Mouse (Mus musculus) intestine, embryonic 15.5 days (tissue): ENCODE measurements around the gene Prkd2. TPM values are rescaled to one million over a fixed set of nuclear protein-coding genes. Genes with fewer than 3 reads are reported as not detected.

Experiments used
- ATAC-seq: fragments of 200-750 bp; cut with Nextera tagmentation; 2 replicates; pipeline ENCODE4 v1.8.0; 2017; ENCODE audit warnings: moderate TSS enrichment, moderate library complexity
- H3K27ac ChIP-seq: fragments of 300-500 bp; sonication (generic); 2 replicates; pipeline ENCODE4 v1.5.1; 2015; ENCODE audit warnings: mild to moderate bottlenecking, inconsistent platforms
- H3K27me3 ChIP-seq: fragments of 300-500 bp; sonication (generic); replicated peaks from 2 replicates; pipeline ENCODE4 v1.6.1; 2015; ENCODE audit warnings: inconsistent platforms
- H3K36me3 ChIP-seq: fragments of 300-500 bp; sonication (generic); 2 replicates; pipeline ENCODE4 v1.6.1; 2015; ENCODE audit warnings: inconsistent platforms
- H3K4me1 ChIP-seq: fragments of 300-500 bp; sonication (generic); replicated peaks from 2 replicates; pipeline ENCODE4 v1.6.1; 2015; ENCODE audit warnings: inconsistent platforms
- H3K4me2 ChIP-seq: fragments of 300-500 bp; sonication (generic); replicated peaks from 2 replicates; pipeline ENCODE4 v1.6.1; 2015; ENCODE audit warnings: mild to moderate bottlenecking, inconsistent platforms
- H3K4me3 ChIP-seq: fragments of 300-500 bp; sonication (generic); replicated peaks from 2 replicates; pipeline ENCODE4 v1.5.1; 2015; ENCODE audit warnings: inconsistent platforms
- H3K9ac ChIP-seq: fragments of 300-500 bp; sonication (generic); 2 replicates; pipeline ENCODE4 v1.6.1; 2015; ENCODE audit warnings: inconsistent platforms
- H3K9me3 ChIP-seq: fragments of 300-500 bp; sonication (generic); 2 replicates; pipeline ENCODE4 v1.6.1; 2016; ENCODE audit warnings: inconsistent platforms
- WGBS: fragments of 180-500 bp; shearing (Covaris S2); methylation state at CpG from one replicate; pipeline ENCODE4 v1.1.7; 2015; 5-methylcytosine and 5-hydroxymethylcytosine counted together
- polyA plus RNA-seq: library from polyadenylated mRNA; unstranded; fragments of >200 nt; fragmentation: Nextera tagmentation; extraction: Ambion mirVana; gene quantifications from 2 replicates; pipeline ENCODE4 v1.2.1, GENCODE M21; 2015

The Prkd2 gene
- polyA plus RNA-seq, 1 experiment from 2014 or later: 9.7 TPM

DNA sequence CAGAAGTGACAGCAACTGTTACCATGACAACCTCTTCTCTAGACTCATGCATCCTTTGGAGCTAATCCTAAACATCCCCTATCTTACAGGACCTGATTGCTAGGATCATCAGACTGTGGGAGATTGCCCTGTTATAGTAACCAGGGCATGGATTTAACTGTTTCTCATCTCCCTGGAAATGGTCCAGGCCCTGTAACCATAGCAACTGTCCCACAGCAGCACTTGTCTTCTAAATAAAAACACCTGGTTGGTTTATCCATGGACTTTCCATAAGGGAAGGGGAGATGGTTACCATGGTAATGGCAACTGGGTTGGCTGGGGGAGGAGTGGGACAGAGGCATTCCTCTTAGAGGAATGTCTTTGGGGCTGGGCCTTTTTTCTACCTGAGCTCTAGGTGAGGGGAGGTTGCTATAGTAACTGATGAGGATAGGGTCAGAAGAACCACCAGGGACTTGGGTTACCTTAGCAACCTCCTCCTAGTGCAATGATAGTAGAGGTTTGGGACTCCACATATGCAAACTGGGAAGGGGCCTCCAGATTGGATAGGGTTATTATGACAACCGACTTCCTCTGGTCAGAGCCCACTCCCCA lies 27.3 kb upstream of the Prkd2 start, which contains the start of gene Strn4:
Gene Strn4 (plus strand): TSS at position 539 of the 591 bp plus-strand sequence.
- Histone ChIP-seq H3K9me3 (no peaks in the 10 kb centered on the region), H3K9ac (peak within 1 kb of the TSS; percentile 100), H3K4me3 (peak within 1 kb of the TSS; percentile 99), H3K4me2 (peak within 1 kb of the TSS; percentile 92), H3K27me3 (peaks cover 11% of the 10 kb centered on the region; the same call in 1 of the 2 replicates), H3K36me3 (peaks cover 11% of the 10 kb centered on the region; the same call in 1 of the 2 replicates), H3K4me1 (peaks cover 56% of the 10 kb centered on the region), H3K27ac (peak within 1 kb of the TSS; percentile 96)
- WGBS: 0% methylated on average over 1 of the region's 1 CpGs
- ATAC-seq: peak; percentile 7

- peak overlapping the region; percentile 92 for H3K4me2 ChIP-seq
- ATAC-seq: peak; percentile 88
- no peaks in the 10 kb centered on the region for H3K9me3 ChIP-seq
- H3K27me3 ChIP-seq: peaks cover 10% of the 10 kb centered on the region; the same call in 1 of the 2 replicates
- peak overlapping the region; percentile 99 for H3K4me3 ChIP-seq
- peaks cover 11% of the 10 kb centered on the region; the same call in 1 of the 2 replicates for H3K36me3 ChIP-seq
- WGBS: under 1% methylated on average over 55 of the region's 55 CpGs
- peak overlapping the region; percentile 96 for H3K27ac ChIP-seq
- peaks cover 53% of the 10 kb centered on the region for H3K4me1 ChIP-seq
- H3K9ac ChIP-seq: peak overlapping the region; percentile 100
These were observed 26.6 kb upstream of the Prkd2 start for GRCm38 (mm10) chr7:16816078-16816474.

GRCm38 (mm10) chr7:16816475-16817122 lies 26.1 kb upstream of the Prkd2 start, which contains the start of gene Fkrp:
Fkrp (minus strand) TSS chr7:16816732.
- Histone ChIP-seq H3K36me3 (peaks cover 13% of the 10 kb centered on the region; the same call in 1 of the 2 replicates), H3K27me3 (peaks cover 5% of the 10 kb centered on the region; the same call in 1 of the 2 replicates), H3K27ac (peak within 1 kb of the TSS; percentile 96), H3K4me3 (peak within 1 kb of the TSS; percentile 99), H3K9ac (peak within 1 kb of the TSS; percentile 100), H3K4me1 (peaks cover 48% of the 10 kb centered on the region), H3K9me3 (no peaks in the 10 kb centered on the region), H3K4me2 (peak within 1 kb of the TSS; percentile 92)
- under 1% methylated on average over 64 of the region's 64 CpGs for WGBS
- ATAC-seq: peak; percentile 85

DNA sequence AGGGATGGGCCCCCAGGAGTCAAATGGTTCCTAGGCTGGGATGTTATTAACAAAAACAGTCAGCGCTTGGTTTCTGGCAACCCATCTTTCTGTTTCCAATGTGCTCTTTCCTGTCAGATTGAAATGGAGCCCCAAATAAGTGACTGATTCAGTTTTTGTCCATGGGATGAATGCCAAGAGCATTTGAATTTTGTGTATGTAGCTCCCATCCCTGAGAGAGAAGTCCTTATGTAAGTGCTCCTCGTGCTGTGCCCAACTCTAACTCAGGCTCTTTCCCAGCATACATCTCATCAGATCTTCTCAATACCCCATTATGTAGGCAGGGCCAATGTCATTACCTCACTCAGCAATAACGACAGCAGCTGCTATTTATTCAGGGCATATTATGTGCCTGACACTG lies 25.0 kb upstream of the Prkd2 start:
- WGBS: 51% methylated on average over 3 of the region's 3 CpGs

DNA sequence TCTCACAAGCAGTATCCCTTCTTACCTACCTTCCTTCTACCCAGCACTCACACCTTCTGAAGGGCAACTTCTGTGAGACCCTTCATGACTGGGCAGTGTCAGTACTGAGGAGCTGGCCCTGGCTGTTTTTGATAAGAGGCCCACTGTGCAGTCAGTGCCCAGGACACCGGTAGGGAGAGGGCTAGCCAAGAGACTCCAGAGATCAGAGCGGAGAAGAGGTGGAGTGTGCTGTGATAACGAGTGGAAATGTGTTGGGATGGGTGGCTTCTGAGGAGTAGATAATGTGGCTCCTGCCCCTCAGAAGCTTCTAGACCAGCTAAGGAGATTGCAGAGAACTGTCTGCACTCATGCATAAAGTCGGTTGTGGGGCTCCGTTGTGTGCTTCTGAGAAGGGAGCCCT lies 22.9 kb upstream of the Prkd2 start:
- Histone ChIP-seq H3K4me2 (no peak overlapping the region), H3K4me1 (peaks cover 49% of the 10 kb centered on the region), H3K27me3 (no peaks in the 10 kb centered on the region), H3K36me3 (peaks cover 15% of the 10 kb centered on the region), H3K9ac (peak overlapping the region; percentile 23; the same call in 1 of the 2 replicates), H3K27ac (0 out of 2 replicates have a peak overlapping the region, but pooled peaks have one; percentile 22), H3K9me3 (no peaks in the 10 kb centered on the region), H3K4me3 (no peak overlapping the region)
- ATAC-seq: no peak
- 78% methylated on average over 5 of the region's 5 CpGs for whole genome bisulfite sequencing

More for the DNA sequence above, 25.0 kb upstream of the Prkd2 start:
- Histone ChIP-seq H3K4me1 (peaks cover 49% of the 10 kb centered on the region), H3K36me3 (peaks cover 17% of the 10 kb centered on the region; the same call in 1 of the 2 replicates), H3K4me3 (peak overlapping the region; percentile 99), H3K4me2 (peak overlapping the region; percentile 92), H3K9ac (0 out of 2 replicates have a peak overlapping the region, but pooled peaks have one; percentile 100), H3K9me3 (no peaks in the 10 kb centered on the region), H3K27ac (no peak overlapping the region), H3K27me3 (no peaks in the 10 kb centered on the region)
- no peak for ATAC-seq

DNA sequence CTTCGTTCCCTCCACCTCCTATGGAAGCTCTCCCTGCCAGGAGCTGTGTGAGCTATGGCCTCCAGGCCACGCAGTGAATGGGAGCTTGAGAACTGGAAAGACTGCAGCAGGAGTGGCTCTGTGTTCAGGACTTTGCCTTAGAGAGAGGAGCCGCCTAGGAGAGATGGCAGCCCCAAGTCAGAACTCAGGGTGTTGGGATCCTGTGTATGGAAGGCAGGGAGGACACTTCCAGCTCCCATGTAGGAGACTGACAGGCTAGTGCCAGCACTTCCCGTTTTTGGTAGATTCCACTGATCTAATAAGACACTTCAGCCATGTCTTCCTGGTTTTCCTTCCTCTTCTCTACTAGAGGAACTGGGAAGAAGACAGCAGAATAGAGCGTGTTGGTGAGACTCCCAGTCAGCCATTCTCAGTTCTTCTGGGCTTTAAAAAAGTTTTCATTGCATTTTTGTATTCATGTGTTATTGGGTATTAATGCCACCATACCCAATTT lies 22.4 kb upstream of the Prkd2 start:
- no peak for ATAC-seq
- H3K4me2 ChIP-seq: no peak overlapping the region
- no peak overlapping the region for H3K9ac ChIP-seq
- H3K27me3 ChIP-seq: no peaks in the 10 kb centered on the region
- peaks cover 20% of the 10 kb centered on the region for H3K36me3 ChIP-seq
- no peaks in the 10 kb centered on the region for H3K9me3 ChIP-seq
- H3K4me3 ChIP-seq: no peak overlapping the region
- H3K27ac ChIP-seq: 0 out of 2 replicates have a peak overlapping the region, but pooled peaks have one; percentile 22
- peaks cover 44% of the 10 kb centered on the region for H3K4me1 ChIP-seq
- WGBS: 58% methylated on average over 5 of the region's 5 CpGs

DNA sequence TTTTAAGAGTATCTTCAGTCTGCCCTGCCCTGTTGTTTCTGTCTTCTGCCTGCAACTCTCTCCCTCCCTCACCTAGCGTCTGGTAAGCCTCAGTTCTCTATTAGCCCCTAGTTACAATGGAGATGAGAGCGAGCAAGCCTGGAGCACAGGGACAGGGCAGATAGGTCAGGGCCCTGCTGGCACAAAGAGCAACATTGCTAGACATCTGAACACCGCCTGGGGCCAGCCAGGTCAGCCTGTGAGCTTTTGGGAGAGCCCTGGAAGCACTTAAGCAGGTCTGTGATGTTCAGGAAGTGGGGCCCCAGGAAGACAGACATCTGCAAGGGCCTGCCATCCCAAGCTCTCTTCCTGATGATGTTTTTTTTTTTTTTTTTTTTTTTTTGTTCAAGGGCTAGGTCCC lies 21.6 kb upstream of the Prkd2 start:
- no peak for ATAC-seq
- Histone ChIP-seq H3K9ac (no peak overlapping the region), H3K27ac (no peak overlapping the region), H3K4me3 (no peak overlapping the region), H3K27me3 (no peaks in the 10 kb centered on the region), H3K4me2 (no peak overlapping the region; the same call in 1 of the 2 replicates), H3K36me3 (peaks cover 27% of the 10 kb centered on the region), H3K9me3 (no peaks in the 10 kb centered on the region), H3K4me1 (peaks cover 37% of the 10 kb centered on the region)
- WGBS: 56% methylated on average over 3 of the region's 3 CpGs

- ATAC-seq: no peak
- H3K4me2 ChIP-seq: no peak overlapping the region
- H3K27me3 ChIP-seq: no peaks in the 10 kb centered on the region
- peaks cover 37% of the 10 kb centered on the region for H3K4me1 ChIP-seq
- H3K36me3 ChIP-seq: peaks cover 31% of the 10 kb centered on the region
- H3K27ac ChIP-seq: no peak overlapping the region
- H3K9ac ChIP-seq: no peak overlapping the region
- no peak overlapping the region for H3K4me3 ChIP-seq
- WGBS: 76% methylated on average over 4 of the region's 4 CpGs
- no peaks in the 10 kb centered on the region for H3K9me3 ChIP-seq
These were observed 21.0 kb upstream of the Prkd2 start for GRCm38 (mm10) chr7:16821669-16822101.

DNA sequence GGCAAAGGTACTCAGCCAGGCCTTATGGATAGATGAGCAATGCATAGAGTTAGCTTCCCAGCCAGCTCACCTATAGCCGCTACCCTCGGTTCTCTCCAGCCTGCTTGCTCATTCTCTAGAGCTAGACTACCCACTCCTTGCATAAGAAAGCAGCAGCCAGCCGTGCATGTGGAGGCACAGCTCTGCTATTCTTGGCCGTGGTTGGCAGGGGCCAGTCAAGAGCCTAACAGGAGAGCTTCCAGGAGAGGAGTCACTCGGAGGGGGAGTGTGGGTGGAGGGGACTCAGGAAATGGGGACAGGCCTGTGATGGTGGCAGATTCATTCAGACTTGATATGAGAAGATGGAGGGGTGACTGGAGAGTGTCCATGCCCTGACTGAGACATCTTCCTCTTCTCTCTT lies 19.0 kb upstream of the Prkd2 start:
- H3K9ac ChIP-seq: no peak overlapping the region
- H3K4me3 ChIP-seq: no peak overlapping the region
- WGBS: 81% methylated on average over 5 of the region's 5 CpGs
- H3K4me1 ChIP-seq: peaks cover 21% of the 10 kb centered on the region
- no peak for ATAC-seq
- peaks cover 37% of the 10 kb centered on the region for H3K36me3 ChIP-seq
- no peak overlapping the region for H3K27ac ChIP-seq
- H3K9me3 ChIP-seq: no peaks in the 10 kb centered on the region
- no peaks in the 10 kb centered on the region for H3K27me3 ChIP-seq
- no peak overlapping the region for H3K4me2 ChIP-seq

- H3K4me3 ChIP-seq: no peak overlapping the region
- H3K4me2 ChIP-seq: no peak overlapping the region
- no peak overlapping the region for H3K27ac ChIP-seq
- peaks cover 56% of the 10 kb centered on the region for H3K36me3 ChIP-seq
- H3K9ac ChIP-seq: no peak overlapping the region
- no peaks in the 10 kb centered on the region for H3K9me3 ChIP-seq
- no peaks in the 10 kb centered on the region for H3K27me3 ChIP-seq
- peaks cover 6% of the 10 kb centered on the region; the same call in 1 of the 2 replicates for H3K4me1 ChIP-seq
- 84% methylated on average over 10 of the region's 10 CpGs for WGBS
- ATAC-seq: no peak
These were observed 16.9 kb upstream of the Prkd2 start for GRCm38 (mm10) chr7:16825785-16826184.

- peaks cover 62% of the 10 kb centered on the region for H3K36me3 ChIP-seq
- WGBS: 78% methylated on average over 5 of the region's 5 CpGs
- H3K9ac ChIP-seq: no peak overlapping the region
- H3K4me2 ChIP-seq: no peak overlapping the region
- H3K4me3 ChIP-seq: no peak overlapping the region
- H3K4me1 ChIP-seq: peaks cover 3% of the 10 kb centered on the region; the same call in 1 of the 2 replicates
- no peaks in the 10 kb centered on the region for H3K9me3 ChIP-seq
- no peaks in the 10 kb centered on the region for H3K27me3 ChIP-seq
- H3K27ac ChIP-seq: no peak overlapping the region
- no peak for ATAC-seq
These were observed 16.1 kb upstream of the Prkd2 start for GRCm38 (mm10) chr7:16826571-16826970.

GRCm38 (mm10) chr7:16827274-16827673 lies 15.4 kb upstream of the Prkd2 start:
- H3K36me3 ChIP-seq: peaks cover 69% of the 10 kb centered on the region

More at GRCm38 (mm10) chr7:16827274-16827673, 15.4 kb upstream of the Prkd2 start:
- Histone ChIP-seq H3K9me3 (no peaks in the 10 kb centered on the region), H3K4me3 (no peak overlapping the region), H3K27me3 (no peaks in the 10 kb centered on the region), H3K27ac (no peak overlapping the region), H3K4me2 (no peak overlapping the region), H3K9ac (no peak overlapping the region), H3K4me1 (0 out of 2 replicates have a peak, but pooled peaks cover 3% of the 10 kb centered on the region)
- 73% methylated on average over 4 of the region's 4 CpGs for WGBS
- no peak for ATAC-seq
